Mouse (Mus musculus) thymus, adult 2 months (tissue): ENCODE results near the gene Tiam2.

ENCODE experiments used
- CTCF ChIP-seq: fragments of 200-500 bp; IDR thresholded peaks from 2 replicates; pipeline ENCODE4 v1.5.1; 2012; ENCODE audit warnings: mild to moderate bottlenecking, control low read depth, low read length, moderate library complexity, borderline replicate concordance; ENCODE audit not compliant: control insufficient read depth, poor library complexity, insufficient read depth; ENCODE audit errors: extremely low read depth
- POLR2A ChIP-seq: fragments of 200-500 bp; IDR thresholded peaks from 2 replicates; pipeline ENCODE4 v1.6.1; 2012; ENCODE audit warnings: mild to moderate bottlenecking, low read length, control low read depth, moderate library complexity; ENCODE audit not compliant: control insufficient read depth, poor library complexity, insufficient read depth; ENCODE audit errors: extremely low read depth

DNA sequence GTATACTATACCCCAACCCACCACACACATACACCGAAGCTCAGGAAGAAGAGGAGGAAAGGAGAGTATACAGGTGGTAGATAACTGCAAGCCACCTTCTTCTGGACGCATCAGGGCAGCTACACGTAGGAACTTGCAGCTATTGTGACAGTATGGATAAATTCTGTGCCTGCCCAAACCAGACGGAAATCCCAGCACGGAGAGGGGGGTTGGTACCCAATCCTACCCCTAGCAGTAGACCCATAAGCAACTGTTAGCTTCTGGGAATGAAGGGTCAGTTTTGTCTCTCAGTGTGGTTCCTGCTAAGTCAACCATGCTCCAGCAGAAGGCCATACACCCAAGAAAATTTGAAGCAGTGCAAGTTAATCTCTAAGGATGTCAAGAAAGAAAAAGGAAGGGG lies 23.0 kb downstream of the Tiam2 start:
- no peak for TF ChIP-seq CTCF
- no peak for TF ChIP-seq POLR2A
